Mouse (Mus musculus) heart, embryonic 10.5 days (tissue): ENCODE data around the gene Mpdu1. TPM values are rescaled to one million over a fixed set of nuclear protein-coding genes. Genes with fewer than 3 reads are reported as not detected.
"Not testable (repeated sequence)": the region's sequence is repeated elsewhere in the genome, so short reads cannot be mapped to it uniquely, and the experiment has no call there.

Experiments used
- DNase-seq: peaks from one replicate; pipeline ENCODE4 v3.0.0-alpha.2; 2017; ENCODE audit warnings: low spot score
- H3K27ac ChIP-seq: fragments of 300-500 bp; sonication (generic); 2 replicates; pipeline ENCODE4 v1.5.1; 2016; ENCODE audit warnings: mild to moderate bottlenecking
- H3K27me3 ChIP-seq: fragments of 300-500 bp; sonication (generic); 2 replicates; pipeline ENCODE4 v1.6.1; 2016; ENCODE audit warnings: mild to moderate bottlenecking; ENCODE audit not compliant: poor library complexity, insufficient read depth, severe bottlenecking
- H3K36me3 ChIP-seq: fragments of 300-500 bp; sonication (generic); 2 replicates; pipeline ENCODE4 v1.6.1; 2016; ENCODE audit warnings: mild to moderate bottlenecking, moderate library complexity
- H3K4me1 ChIP-seq: fragments of 300-500 bp; sonication (generic); 2 replicates; pipeline ENCODE4 v1.6.1; 2016; ENCODE audit warnings: mild to moderate bottlenecking
- H3K4me3 ChIP-seq: fragments of 300-500 bp; sonication (generic); 2 replicates; pipeline ENCODE4 v1.5.1; 2016; ENCODE audit warnings: mild to moderate bottlenecking, moderate library complexity
- H3K9me3 ChIP-seq: fragments of 300-500 bp; sonication (generic); 2 replicates; pipeline ENCODE4 v1.6.1; 2016; ENCODE audit warnings: mild to moderate bottlenecking, moderate library complexity
- WGBS: fragments of 180-500 bp; shearing (Covaris S2); methylation state at CpG from one replicate; pipeline ENCODE4 v1.1.7; 2016; 5-methylcytosine and 5-hydroxymethylcytosine counted together
- polyA plus RNA-seq: library from polyadenylated mRNA; unstranded; fragments of >200 nt; fragmentation: Nextera tagmentation; extraction: Ambion mirVana; gene quantifications from 2 replicates; pipeline ENCODE4 v1.2.1, GENCODE M21; 2016

The Mpdu1 gene
- polyA plus RNA-seq = 62.1 and 63.7 TPM in 2 replicates

- DNase-seq = peak; percentile 98
- Histone ChIP-seq H3K27ac (peak within 1 kb of the TSS; percentile 97), H3K36me3 (peaks cover 57% of the 10 kb centered on the region), H3K27me3 (no peaks in the 10 kb centered on the region), H3K9me3 (no peaks in the 10 kb centered on the region), H3K4me3 (peak within 1 kb of the TSS; percentile 67), H3K4me1 (peaks cover 29% of the 10 kb centered on the region)
- under 1% methylated on average over 48 of the region's 48 CpGs for WGBS
Observed at GRCm38 (mm10) chr11:69662213-69662966, at the start of gene Mpdu1. Gene Mpdu1, minus strand, starts transcription at chr11:69662642.

- peaks cover 35% of the 10 kb centered on the region for H3K4me1 ChIP-seq
- H3K9me3 ChIP-seq = no peaks in the 10 kb centered on the region
- no peaks in the 10 kb centered on the region for H3K27me3 ChIP-seq
- no peak overlapping the region for H3K4me3 ChIP-seq
- H3K27ac ChIP-seq = no peak overlapping the region
- DNase-seq = no peak
- H3K36me3 ChIP-seq = no peaks in the 10 kb centered on the region
- 77% methylated on average over 2 of the region's 2 CpGs for WGBS
Observed at GRCm38 (mm10) chr11:69711082-69711481, 48.6 kb upstream of the Mpdu1 start.

- H3K9me3 ChIP-seq = no peaks in the 10 kb centered on the region
- no peaks in the 10 kb centered on the region for H3K36me3 ChIP-seq
- H3K27me3 ChIP-seq = no peaks in the 10 kb centered on the region
- WGBS = 78% methylated on average over 3 of the region's 3 CpGs
- no peak overlapping the region for H3K4me3 ChIP-seq
- no peak for DNase-seq
- peaks cover 28% of the 10 kb centered on the region for H3K4me1 ChIP-seq
- H3K27ac ChIP-seq = no peak overlapping the region
Observed at GRCm38 (mm10) chr11:69710470-69710869, 48.0 kb upstream of the Mpdu1 start.

- WGBS = 47% methylated on average over 11 of the region's 11 CpGs
- no peak for DNase-seq
- H3K27me3 ChIP-seq = no peaks in the 10 kb centered on the region
- peaks cover 24% of the 10 kb centered on the region for H3K4me1 ChIP-seq
- peak overlapping the region; percentile 70 for H3K27ac ChIP-seq
- H3K9me3 ChIP-seq = no peaks in the 10 kb centered on the region
- no peaks in the 10 kb centered on the region for H3K36me3 ChIP-seq
- H3K4me3 ChIP-seq = no peak overlapping the region
Observed at GRCm38 (mm10) chr11:69709554-69710446, 47.4 kb upstream of the Mpdu1 start.

- DNase-seq = no peak
- Histone ChIP-seq H3K9me3 (no peaks in the 10 kb centered on the region), H3K36me3 (no peaks in the 10 kb centered on the region), H3K4me1 (peaks cover 20% of the 10 kb centered on the region), H3K27me3 (no peaks in the 10 kb centered on the region), H3K27ac (0 out of 2 replicates have a peak overlapping the region, but pooled peaks have one; percentile 70), H3K4me3 (no peak overlapping the region)
- 79% methylated on average over 3 of the region's 3 CpGs for WGBS
Observed at GRCm38 (mm10) chr11:69708614-69709265, 46.3 kb upstream of the Mpdu1 start.

- H3K4me1 ChIP-seq = peaks cover 16% of the 10 kb centered on the region
- no peaks in the 10 kb centered on the region for H3K36me3 ChIP-seq
- DNase-seq = no peak
- H3K27me3 ChIP-seq = no peaks in the 10 kb centered on the region
- no peaks in the 10 kb centered on the region for H3K9me3 ChIP-seq
- WGBS = 83% methylated on average over 4 of the region's 4 CpGs
- H3K27ac ChIP-seq = no peak overlapping the region
- no peak overlapping the region for H3K4me3 ChIP-seq
Observed at GRCm38 (mm10) chr11:69707873-69708381, 45.5 kb upstream of the Mpdu1 start.

- 88% methylated on average over 4 of the region's 4 CpGs for WGBS
- Histone ChIP-seq H3K4me3 (no peak overlapping the region), H3K4me1 (peaks cover 16% of the 10 kb centered on the region)
Observed at GRCm38 (mm10) chr11:69707480-69707847, 45.0 kb upstream of the Mpdu1 start.

GRCm38 (mm10) chr11:69706775-69707479, 44.5 kb upstream of the Mpdu1 start:
- 49% methylated on average over 6 of the region's 6 CpGs for WGBS
- Histone ChIP-seq H3K36me3 (no peaks in the 10 kb centered on the region), H3K4me3 (no peak overlapping the region), H3K9me3 (no peaks in the 10 kb centered on the region), H3K27ac (no peak overlapping the region), H3K27me3 (no peaks in the 10 kb centered on the region), H3K4me1 (peaks cover 16% of the 10 kb centered on the region)
- DNase-seq = no peak

More at GRCm38 (mm10) chr11:69707480-69707847, 45.0 kb upstream of the Mpdu1 start:
- no peak for DNase-seq
- Histone ChIP-seq H3K36me3 (no peaks in the 10 kb centered on the region), H3K9me3 (no peaks in the 10 kb centered on the region), H3K27ac (no peak overlapping the region), H3K27me3 (no peaks in the 10 kb centered on the region)

GRCm38 (mm10) chr11:69704613-69705010, 42.2 kb upstream of the Mpdu1 start:
- Histone ChIP-seq H3K27ac (no peak overlapping the region), H3K4me1 (peaks cover 27% of the 10 kb centered on the region), H3K36me3 (no peaks in the 10 kb centered on the region), H3K9me3 (no peaks in the 10 kb centered on the region), H3K27me3 (no peaks in the 10 kb centered on the region), H3K4me3 (no peak overlapping the region)
- WGBS = 42% methylated on average over 2 of the region's 2 CpGs
- no peak for DNase-seq

- WGBS = 68% methylated on average over 8 of the region's 8 CpGs
- Histone ChIP-seq H3K4me1 (peaks cover 24% of the 10 kb centered on the region), H3K27ac (no peak overlapping the region), H3K27me3 (no peaks in the 10 kb centered on the region), H3K9me3 (no peaks in the 10 kb centered on the region), H3K4me3 (no peak overlapping the region), H3K36me3 (no peaks in the 10 kb centered on the region)
- DNase-seq = no peak
Observed at GRCm38 (mm10) chr11:69703814-69704612, 41.6 kb upstream of the Mpdu1 start.

GRCm38 (mm10) chr11:69703381-69703780, 40.9 kb upstream of the Mpdu1 start:
- 77% methylated on average over 3 of the region's 3 CpGs for WGBS
- not testable (repeated sequence) for H3K9me3 ChIP-seq, H3K4me3 ChIP-seq, H3K27ac ChIP-seq, H3K36me3 ChIP-seq, H3K27me3 ChIP-seq, DNase-seq
- peaks cover 17% of the 10 kb centered on the region for H3K4me1 ChIP-seq
